Mouse (Mus musculus): ENCODE data around the gene Chd1.

Gene Chd1

DNA sequence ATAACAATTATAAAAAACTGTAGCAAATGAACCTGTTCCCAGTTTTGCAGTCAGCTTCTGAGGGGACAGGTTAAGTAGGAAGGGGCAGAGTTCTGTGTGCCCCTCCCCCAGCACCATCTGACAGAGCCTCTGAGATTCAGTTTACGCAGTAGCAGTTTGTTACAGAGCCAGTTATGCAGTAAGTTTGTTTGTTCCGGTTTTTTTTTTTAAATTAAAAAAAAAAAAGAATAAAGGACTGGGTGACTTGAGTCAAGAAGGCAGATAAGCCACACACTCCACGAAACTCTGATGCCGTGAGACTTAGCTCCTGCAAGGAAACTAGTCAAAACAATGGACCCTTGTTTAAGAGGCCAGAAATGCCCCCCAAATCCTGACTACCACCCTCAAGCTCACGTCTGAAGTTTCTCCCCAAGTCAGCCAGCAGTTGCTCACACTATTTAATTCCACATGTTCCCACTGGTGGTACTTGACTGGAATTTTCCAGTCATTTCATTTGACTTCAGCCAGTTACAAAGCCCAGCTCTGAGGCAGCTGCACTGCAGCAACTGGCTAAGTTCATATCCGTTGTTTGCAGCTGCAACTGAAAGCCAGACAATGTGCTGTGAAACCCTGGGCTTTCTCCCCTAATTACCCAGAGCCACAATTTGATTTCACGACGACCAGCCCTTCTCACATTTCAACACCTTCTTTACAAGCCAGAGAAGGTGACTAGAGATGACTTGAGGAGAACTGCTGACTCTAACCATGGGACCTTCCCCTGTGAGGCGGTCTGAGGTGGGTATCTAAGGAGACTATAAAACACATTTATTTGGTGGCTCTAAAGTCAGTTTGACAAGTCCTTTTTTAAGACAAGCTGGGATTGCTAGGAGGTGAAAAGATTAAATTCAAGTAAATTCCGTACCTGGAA is 104.0 kb downstream of the Chd1 start:
- DNase-seq (ENCODE audit: extremely low spot score, low read depth, low spot score), result peak; percentile 78

DNA sequence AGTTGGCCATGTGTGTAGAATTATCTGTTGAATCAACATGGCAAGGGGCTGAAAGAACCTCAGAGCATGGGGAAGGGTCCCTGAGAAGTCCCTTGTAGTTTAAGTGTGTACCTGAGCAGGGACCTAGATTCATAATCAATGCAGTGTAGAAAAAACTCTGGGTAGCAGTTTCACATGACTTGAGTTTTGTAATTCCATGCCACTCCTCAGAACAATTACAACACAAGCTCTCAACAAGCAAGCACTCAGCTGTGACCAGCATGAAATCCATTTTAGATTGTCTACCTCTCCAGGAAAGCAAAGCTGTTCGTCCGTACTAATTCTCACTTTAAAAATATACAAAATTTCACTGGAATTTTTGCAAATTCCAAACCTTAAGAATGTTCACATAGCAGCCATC is 105.2 kb downstream of the Chd1 start:
- no peak for DNase-seq (ENCODE audit: extremely low spot score, low read depth, low spot score)

DNA sequence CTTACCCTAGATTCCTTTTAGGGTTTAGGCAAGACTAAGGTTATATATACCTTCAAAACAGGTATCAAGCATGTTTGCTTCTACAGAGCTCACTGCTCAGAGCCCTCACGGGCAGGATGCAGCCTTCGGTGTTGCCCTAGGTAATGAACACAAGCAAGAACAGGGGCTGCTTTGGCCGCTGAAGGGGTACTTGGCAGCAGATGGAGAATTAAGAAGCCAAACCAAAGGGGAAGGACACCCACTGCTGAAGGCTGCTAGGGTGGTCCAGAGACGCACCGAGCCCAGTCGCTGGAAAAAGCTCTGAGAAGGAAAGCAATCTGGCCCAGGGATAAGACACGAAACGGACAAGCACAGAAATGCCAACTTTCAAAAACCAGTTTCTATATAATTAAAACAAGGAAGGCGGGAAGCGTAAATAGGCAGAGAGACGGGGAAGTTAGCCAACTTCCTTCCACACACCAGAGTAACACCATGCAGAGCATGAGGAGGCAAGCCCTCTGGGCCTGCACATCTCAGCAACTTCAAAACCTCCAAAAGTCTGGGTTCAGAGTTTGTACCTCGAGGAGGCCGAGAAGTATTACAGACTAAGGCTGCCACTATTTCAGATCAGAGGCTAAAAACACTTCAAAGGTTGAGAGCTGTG is 107.5 kb downstream of the Chd1 start:
- no peak for DNase-seq (ENCODE audit: extremely low spot score, low read depth, low spot score)

DNA sequence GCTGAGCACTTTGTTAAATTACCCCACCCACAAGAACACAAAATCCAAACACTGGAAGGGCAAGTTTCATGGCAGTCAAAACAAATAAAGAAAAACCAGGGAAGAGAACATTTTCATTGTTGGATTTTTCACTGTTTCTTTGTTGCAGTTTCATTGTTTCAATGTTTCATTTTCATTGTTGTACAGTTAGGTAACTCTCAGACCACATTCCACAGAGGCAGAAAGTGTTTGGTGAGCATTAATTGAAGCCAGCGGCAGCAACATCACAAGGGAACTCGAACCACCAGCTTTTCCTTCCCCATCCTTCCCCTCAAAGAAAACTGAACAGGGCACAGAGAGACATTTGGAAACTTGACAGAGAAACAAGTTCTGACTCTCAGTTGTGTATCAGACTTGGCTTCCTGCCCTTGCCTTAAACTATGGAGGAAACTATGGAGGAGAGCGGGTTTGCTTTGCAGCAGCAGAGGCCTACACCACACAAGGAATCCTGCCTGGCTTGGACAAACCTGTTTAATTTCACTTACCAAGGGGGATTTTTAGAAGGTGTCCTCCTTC is 109.0 kb downstream of the Chd1 start:
- DNase-seq (ENCODE audit: extremely low spot score, low read depth, low spot score), result no peak

DNA sequence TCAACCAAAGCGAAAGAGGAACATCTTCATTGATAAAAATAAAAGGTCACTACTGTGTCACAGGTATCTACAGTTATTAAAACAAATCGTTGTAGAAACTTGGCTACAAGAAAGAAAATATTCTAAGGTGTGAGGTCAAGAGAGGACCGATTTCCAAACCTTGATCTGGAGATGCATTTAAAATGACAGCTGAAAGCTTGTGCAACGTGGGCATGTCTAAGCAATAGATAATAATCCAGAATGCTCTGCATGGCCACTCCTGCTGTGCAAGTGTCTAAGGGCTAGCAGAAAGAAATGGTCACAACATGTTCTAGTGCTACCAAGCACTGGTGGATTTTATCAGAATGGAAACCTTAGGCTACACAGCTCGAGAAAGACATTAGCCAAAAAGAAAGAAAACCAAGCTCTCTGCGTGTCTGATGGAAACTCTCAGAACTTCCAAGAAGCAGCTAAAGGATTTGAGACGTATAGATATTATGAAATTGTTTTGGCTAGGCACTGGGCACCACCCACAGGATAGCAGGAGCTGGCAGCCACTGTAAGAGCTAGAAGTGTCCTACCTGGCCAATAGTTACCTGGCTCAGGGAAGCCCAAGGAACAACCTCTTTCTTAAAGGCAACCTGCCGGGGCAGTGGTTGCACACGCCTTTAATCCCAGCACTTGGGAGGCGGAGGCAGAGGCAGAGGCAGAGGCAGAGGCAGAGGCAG is 110.7 kb downstream of the Chd1 start:
- no peak for DNase-seq (ENCODE audit: extremely low spot score, low read depth, low spot score)

DNA sequence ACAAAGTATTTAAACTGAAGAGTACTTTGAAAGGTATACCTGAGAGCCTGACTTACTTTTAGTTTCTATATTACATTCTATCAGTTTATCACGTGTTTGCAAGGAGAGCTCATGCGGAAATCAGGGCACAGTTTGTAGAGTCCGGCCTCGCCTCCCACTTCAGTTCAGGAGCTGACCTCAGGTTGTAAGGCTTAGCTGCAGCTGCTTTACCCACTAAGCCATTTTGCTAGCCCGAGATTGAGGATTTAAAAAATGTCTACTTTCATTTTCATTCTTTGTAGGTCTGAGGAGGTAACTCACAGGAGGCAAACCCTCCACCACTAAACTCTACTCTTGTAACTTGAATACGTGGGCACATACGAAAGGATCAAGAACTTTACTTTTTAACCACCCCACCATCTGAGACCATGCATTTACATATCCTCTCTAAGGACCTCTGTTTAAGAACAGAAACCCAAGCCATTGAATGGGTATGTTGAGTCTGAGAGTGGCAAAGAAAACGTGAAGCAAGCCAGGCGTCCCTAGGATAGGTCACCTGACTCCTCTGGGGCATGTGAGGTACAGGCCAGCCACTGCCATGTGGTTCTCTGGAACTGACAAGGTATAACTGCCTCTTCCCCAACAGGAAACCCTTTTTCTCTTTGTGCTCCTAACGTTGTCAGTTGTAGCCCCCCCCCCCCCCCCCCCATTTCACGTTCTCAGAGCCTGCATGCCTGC is 111.8 kb downstream of the Chd1 start:
- DNase-seq (ENCODE audit: extremely low spot score, low read depth, low spot score), result no peak

DNA sequence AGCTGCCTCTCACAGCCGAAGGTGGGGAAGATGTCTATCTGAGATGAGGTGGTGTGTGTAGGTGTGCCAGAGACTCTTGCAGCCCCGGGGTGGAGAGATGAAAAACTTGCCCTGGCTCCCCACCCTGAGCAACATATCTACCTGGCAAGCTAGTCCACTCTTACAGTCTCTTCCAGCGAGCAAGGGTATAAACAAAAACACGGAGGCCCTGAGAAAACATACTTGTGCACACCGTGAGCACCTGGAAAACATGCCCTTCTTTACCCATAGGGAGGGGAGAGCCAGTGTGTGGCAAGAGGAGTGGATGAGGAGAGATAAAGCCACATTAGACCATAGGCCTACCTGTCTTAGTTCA is 112.3 kb downstream of the Chd1 start:
- DNase-seq (ENCODE audit: extremely low spot score, low read depth, low spot score), result no peak

DNA sequence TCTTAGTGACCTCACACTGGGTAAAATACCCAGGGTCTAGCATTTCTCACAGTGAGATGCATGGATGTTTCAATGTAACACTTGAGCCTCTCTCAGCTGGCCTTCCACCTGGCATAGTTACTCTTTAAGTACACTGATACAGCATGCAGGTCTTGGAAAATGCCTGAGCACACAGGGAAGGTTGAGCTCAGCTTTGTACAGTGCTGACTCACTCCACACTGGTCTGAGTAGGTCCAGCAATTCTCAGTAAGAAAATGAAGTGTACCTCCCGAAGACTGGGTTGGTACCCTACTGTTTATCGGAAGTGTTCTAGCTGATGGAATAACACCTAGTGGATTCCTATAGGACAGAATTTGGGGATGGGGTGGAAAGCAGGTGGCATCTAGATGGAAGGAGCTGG is 112.9 kb downstream of the Chd1 start:
- no peak for DNase-seq (ENCODE audit: extremely low spot score, low read depth, low spot score)

DNA sequence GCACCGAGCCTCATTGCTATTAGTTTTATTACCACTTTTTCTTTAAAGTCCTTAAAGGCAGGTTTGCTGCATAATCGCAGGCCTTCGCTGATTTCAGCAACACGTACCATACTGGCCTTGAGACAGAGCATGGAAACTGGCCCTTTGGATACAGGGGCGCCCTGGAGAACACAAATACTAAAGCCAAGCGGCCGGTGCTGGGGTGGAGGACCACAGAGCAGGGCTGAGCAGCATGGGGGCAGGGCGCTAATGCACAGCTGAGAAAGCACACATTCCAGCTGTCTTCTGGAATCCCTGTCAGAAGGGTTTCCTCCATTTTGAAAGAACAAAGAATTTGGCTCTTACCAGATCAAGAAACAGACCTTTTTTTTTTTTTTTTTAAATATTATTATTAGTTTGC is 113.6 kb downstream of the Chd1 start:
- no peak for DNase-seq (ENCODE audit: extremely low spot score, low read depth, low spot score)

DNA sequence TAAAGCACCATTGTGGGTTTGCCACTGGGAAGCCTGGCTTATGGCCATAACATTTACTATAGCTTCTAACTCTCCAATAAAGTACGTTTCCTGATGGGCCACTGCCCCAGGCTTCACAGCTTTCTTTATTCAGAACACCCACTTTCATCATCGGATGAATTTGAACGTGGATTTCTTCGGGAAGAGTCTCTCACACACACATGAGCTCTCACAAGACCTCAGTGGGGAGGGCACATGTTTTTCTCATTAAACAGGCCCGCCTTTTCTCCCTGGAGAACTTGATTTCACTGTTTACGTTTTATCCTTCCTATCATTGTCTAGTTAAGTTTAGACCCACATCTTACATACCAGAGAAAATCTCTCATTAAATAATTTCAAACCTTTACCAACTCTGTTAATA is 115.4 kb downstream of the Chd1 start:
- DNase-seq (ENCODE audit: extremely low spot score, low read depth, low spot score), result no peak

DNA sequence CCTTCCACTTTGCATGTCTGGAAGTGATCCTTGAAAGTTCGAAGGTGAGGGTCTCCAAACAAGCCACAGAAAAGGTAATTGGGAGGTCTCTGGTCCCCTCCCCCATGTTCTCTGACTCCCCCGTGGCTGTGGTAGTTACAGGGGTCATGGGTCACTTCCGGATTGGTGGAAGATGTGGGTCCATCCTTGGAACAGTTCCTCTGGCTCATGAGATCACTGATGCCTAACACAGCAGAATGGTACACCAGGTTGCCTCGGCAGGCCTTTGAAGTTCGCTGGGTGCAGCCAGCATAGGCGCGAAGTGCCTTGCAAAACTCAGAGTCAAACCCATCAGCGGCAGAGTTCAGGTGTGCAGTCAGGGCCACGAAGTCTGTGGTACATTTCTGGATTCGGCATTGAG is 116.0 kb downstream of the Chd1 start:
- DNase-seq (ENCODE audit: extremely low spot score, low read depth, low spot score), result no peak

DNA sequence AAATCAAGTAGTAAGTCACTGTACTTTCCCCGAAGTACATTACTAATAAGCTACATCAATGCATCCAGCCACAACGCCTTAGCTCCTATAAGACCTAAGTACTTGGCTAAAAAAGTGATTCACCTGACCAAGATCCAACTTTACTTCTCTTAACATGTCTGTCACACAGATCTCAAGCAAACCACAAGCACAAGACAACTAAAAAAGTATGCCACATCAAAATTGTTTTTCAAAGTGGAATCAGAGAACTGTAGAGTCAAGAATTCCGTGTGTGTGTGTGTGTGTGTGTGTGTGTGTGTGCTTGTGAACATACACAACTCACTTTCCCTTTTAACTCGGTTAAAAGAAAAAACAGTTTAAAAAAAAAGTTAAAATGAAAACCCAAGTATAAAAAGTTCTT is 116.9 kb downstream of the Chd1 start:
- DNase-seq (ENCODE audit: extremely low spot score, low read depth, low spot score), result no peak

Data from hindlimb bud, embryonic 11.5 days (tissue).